Mouse (Mus musculus) spleen, adult 2 months (tissue): ENCODE measurements around the gene Pbx1.

Experiments used
- CTCF ChIP-seq: fragments of 200-500 bp; IDR thresholded peaks from 2 replicates; pipeline ENCODE4 v1.5.1; 2011; ENCODE audit warnings: mild to moderate bottlenecking, inconsistent platforms; ENCODE audit not compliant: insufficient read depth, insufficient read length, insufficient replicate concordance; ENCODE audit errors: extremely low read depth
- POLR2A ChIP-seq: fragments of 200-500 bp; IDR thresholded peaks from 2 replicates; pipeline ENCODE4 v1.6.1; 2011; ENCODE audit warnings: low read depth, low read length, inconsistent platforms

- no peak for TF ChIP-seq CTCF
- TF ChIP-seq POLR2A = no peak
Measured at GRCm38 (mm10) chr1:168071974-168072373, 360.1 kb downstream of the Pbx1 start.
